Mouse (Mus musculus) intestine, postnatal 0 days (tissue): ENCODE measurements around the gene Syt13. TPM values are rescaled to one million over a fixed set of nuclear protein-coding genes. Genes with fewer than 3 reads are reported as not detected.

Source experiments
- ATAC-seq: fragments of 200-750 bp; cut with Nextera tagmentation; 2 replicates; pipeline ENCODE4 v1.8.0; 2017; ENCODE audit warnings: mild to moderate bottlenecking, moderate TSS enrichment, moderate library complexity
- H3K27ac ChIP-seq: fragments of 300-500 bp; sonication (generic); 2 replicates; pipeline ENCODE4 v1.5.1; 2014; ENCODE audit warnings: mild to moderate bottlenecking, low read depth, low read length, moderate library complexity
- H3K27me3 ChIP-seq: fragments of 300-500 bp; sonication (generic); replicated peaks from 2 replicates; pipeline ENCODE4 v1.6.1; 2014; ENCODE audit warnings: low read length, mixed read lengths; ENCODE audit not compliant: control insufficient read depth, insufficient read depth
- H3K36me3 ChIP-seq: fragments of 300-500 bp; sonication (generic); 2 replicates; pipeline ENCODE4 v1.6.1; 2014; ENCODE audit warnings: mild to moderate bottlenecking, moderate library complexity; ENCODE audit not compliant: control insufficient read depth, insufficient read depth
- H3K4me1 ChIP-seq: fragments of 300-500 bp; sonication (generic); replicated peaks from 2 replicates; pipeline ENCODE4 v1.6.1; 2014; ENCODE audit warnings: antibody characterized with exemption, low read length, mixed read lengths; ENCODE audit not compliant: control insufficient read depth, insufficient read depth
- H3K4me2 ChIP-seq: fragments of 300-500 bp; sonication (generic); replicated peaks from 2 replicates; pipeline ENCODE4 v1.6.1; 2014; ENCODE audit warnings: low read depth, mild to moderate bottlenecking, moderate library complexity
- H3K4me3 ChIP-seq: fragments of 300-500 bp; sonication (generic); 2 replicates; pipeline ENCODE4 v1.5.1; 2014; ENCODE audit warnings: low read depth, low read length
- H3K9ac ChIP-seq: fragments of 300-500 bp; sonication (generic); 2 replicates; pipeline ENCODE4 v1.6.1; 2014; ENCODE audit warnings: mild to moderate bottlenecking, low read depth, low read length
- H3K9me3 ChIP-seq: fragments of 300-500 bp; sonication (generic); 2 replicates; pipeline ENCODE4 v1.6.1; 2016; ENCODE audit warnings: mixed run types; ENCODE audit not compliant: control insufficient read depth
- CTCF ChIP-seq: sonication (generic); IDR thresholded peaks from 2 replicates; pipeline ENCODE4 v1.5.1; 2016; ENCODE audit warnings: low read depth, mild to moderate bottlenecking, control low read depth, antibody characterized with exemption, moderate library complexity
- WGBS: fragments of 180-500 bp; shearing (Covaris S2); extraction: QIAGEN DNeasy Blood & Tissue Kit; methylation state at CpG from one replicate; pipeline ENCODE4 v1.1.7; 2014; 5-methylcytosine and 5-hydroxymethylcytosine counted together
- polyA plus RNA-seq: library from polyadenylated mRNA; unstranded; fragments of >200 nt; fragmentation: Nextera tagmentation; extraction: Ambion mirVana; gene quantifications from 2 replicates; pipeline ENCODE4 v1.2.1, GENCODE M21; 2015

Syt13 gene
- 1.7 and 2.5 TPM in 2 replicates for polyA plus RNA-seq

DNA sequence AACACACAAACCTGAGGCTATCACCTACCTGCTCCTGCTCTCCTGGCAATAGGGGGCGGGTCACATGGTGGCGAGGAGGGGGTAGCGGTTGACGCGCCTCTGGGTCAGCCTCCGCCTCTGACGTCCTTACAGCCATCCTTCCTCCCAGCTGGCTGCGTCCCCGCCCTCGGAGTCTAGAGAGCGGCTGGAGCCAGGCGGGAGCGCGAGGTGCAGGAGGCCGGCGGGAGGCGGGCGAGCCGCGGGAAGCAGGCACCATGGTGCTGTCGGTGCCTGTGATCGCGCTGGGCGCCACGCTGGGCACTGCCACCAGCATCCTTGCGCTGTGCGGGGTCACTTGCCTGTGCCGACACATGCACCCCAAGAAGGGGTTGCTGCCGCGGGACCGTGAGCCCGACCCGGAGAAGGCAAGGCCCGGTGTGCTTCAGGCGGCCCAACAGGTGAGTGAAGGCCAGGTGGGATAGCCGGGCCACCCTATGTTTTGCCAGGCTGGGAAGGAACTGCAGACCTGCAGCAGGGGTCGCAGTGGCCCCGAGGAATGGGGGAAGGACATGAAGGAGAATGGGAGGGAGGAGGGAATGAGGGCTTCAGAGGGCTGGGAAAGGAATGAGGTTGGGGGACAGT is at the start of gene Syt13:
Gene Syt13 (plus strand): TSS at position 166 of the 621 bp plus-strand sequence.
- no peaks in the 10 kb centered on the region for H3K4me1 ChIP-seq
- 4% methylated on average over 38 of the region's 38 CpGs for WGBS
- TF ChIP-seq CTCF: peak; percentile 39
- 0 out of 2 replicates have a peak within 1 kb of the TSS, but pooled peaks have one; percentile 27 for H3K9ac ChIP-seq
- peak; percentile 49; the same call in 1 of the 2 replicates for ATAC-seq
- no peak within 1 kb of the TSS for H3K27ac ChIP-seq
- H3K36me3 ChIP-seq: no peaks in the 10 kb centered on the region
- H3K9me3 ChIP-seq: no peaks in the 10 kb centered on the region
- H3K4me3 ChIP-seq: peak within 1 kb of the TSS; percentile 38
- peaks cover 29% of the 10 kb centered on the region for H3K27me3 ChIP-seq
- peak within 1 kb of the TSS; percentile 70 for H3K4me2 ChIP-seq

DNA sequence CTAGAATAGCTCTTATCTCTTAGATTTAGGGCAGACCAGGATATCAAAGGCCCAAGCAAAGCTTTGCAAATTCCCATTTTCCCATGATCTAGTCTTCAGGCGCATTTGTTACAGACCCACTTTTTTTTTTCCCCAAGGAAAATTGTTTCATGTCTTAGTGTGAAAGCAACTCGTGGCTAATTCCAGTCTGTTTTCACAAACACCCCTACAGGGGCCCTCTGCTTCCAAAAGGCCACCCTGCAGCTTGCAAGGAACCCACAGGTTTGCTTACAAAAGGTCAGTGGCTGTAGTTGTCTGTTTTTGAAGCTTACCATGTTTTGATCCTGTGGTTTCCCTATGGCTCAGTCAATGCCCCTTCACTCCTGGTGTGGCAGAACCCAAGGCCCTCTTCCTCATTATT is 48.3 kb upstream of the Syt13 start:
- H3K4me2 ChIP-seq: no peak overlapping the region
- no peaks in the 10 kb centered on the region for H3K4me1 ChIP-seq
- no peak overlapping the region for H3K9ac ChIP-seq
- no peak for TF ChIP-seq CTCF
- H3K9me3 ChIP-seq: no peaks in the 10 kb centered on the region
- ATAC-seq: no peak
- no peaks in the 10 kb centered on the region for H3K36me3 ChIP-seq
- no peaks in the 10 kb centered on the region for H3K27me3 ChIP-seq
- H3K27ac ChIP-seq: no peak overlapping the region
- H3K4me3 ChIP-seq: no peak overlapping the region
- WGBS: 21% methylated on average over 2 of the region's 2 CpGs

DNA sequence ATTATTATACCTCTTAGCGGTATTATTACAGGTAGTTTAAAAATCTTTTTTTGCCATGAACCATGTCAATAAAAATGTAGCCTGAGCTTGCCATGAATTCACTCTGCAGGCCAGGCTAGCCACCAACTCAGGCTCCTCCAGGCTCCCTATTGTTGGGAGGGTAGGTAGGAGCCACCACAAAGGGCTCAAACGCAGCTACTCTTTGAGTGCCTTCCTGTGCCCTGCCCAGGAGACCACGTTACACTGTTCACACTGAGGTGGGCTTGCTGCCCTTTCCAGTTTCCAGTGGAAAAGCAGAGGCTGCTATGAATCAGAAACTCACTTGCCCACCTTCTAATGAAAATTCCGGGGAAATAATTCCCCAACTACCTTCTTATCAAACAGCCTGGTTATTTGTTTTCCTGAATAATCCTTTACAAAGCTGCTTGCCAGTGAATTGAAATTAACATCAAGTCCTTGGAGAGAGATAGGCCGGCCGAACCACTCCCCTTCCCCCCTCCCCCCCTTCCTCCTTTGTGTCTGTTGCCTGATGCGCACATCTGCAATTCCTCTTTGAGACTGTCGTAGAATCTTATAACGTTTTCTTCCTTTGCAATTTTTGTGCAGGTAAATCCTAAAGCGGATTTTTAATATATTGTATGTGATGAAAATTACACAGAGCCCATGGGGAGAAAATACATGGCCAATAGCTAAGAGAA is 44.6 kb upstream of the Syt13 start:
- ATAC-seq: no peak
- no peak for TF ChIP-seq CTCF
- H3K36me3 ChIP-seq: no peaks in the 10 kb centered on the region
- H3K9ac ChIP-seq: no peak overlapping the region
- H3K4me2 ChIP-seq: no peak overlapping the region
- H3K27me3 ChIP-seq: no peaks in the 10 kb centered on the region
- H3K9me3 ChIP-seq: no peaks in the 10 kb centered on the region
- no peak overlapping the region for H3K4me3 ChIP-seq
- 25% methylated on average over 10 of the region's 10 CpGs for WGBS
- no peak overlapping the region for H3K27ac ChIP-seq
- H3K4me1 ChIP-seq: no peaks in the 10 kb centered on the region

DNA sequence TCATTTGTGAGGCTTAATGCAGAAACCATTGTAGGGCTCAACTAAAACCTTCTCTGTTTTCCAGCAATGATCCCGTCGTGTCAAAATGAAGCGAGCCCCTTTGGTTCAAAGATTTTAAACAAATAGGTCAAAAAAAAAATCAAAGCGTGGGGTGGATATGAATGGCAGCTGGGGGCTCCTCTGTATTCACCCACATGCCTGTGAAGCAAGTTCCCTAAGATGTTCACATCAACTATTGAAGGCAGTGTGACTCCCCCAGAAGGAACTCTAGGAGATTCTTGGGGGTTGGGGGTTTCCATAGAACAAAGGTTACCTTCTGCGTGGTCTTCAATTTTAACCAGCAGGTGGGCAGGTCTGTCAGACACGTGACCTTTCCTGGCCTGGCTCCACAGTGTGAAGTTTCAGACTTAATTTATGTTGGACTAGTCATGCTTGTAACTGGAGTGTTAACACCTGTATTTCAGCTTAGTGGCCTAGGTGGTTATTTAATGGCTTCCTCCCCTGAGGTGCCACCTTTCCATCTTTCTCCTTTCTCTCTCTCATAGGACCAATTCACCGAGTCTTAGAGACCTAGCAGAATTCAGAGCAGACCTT is 43.7 kb upstream of the Syt13 start:
- no peak for TF ChIP-seq CTCF
- Histone ChIP-seq H3K27ac (no peak overlapping the region), H3K4me2 (no peak overlapping the region), H3K4me3 (no peak overlapping the region), H3K9me3 (no peaks in the 10 kb centered on the region), H3K36me3 (no peaks in the 10 kb centered on the region), H3K9ac (no peak overlapping the region), H3K4me1 (no peaks in the 10 kb centered on the region), H3K27me3 (no peaks in the 10 kb centered on the region)
- no peak for ATAC-seq
- 53% methylated on average over 7 of the region's 7 CpGs for WGBS

DNA sequence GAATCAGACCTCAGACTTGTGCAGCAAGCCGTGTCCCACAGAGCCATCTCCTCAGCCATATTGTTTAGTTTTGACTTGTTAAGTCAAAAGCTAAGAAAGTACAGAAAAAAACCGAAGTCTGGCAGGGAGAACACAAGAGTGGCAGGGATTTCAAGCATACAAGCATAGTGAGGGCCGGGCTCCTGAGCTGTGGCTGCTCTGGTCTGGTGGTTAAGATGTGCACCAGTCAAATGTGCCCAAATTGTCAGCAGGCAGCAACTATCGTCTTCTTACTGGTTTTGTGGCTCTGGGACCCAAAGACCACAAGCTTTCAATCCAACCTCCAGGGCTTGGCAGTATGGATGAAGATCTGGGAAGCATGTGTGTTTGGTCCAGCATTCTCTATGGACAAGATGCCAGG is 42.2 kb upstream of the Syt13 start:
- Histone ChIP-seq H3K4me2 (no peak overlapping the region), H3K27ac (no peak overlapping the region), H3K4me3 (no peak overlapping the region), H3K9ac (no peak overlapping the region), H3K4me1 (no peaks in the 10 kb centered on the region), H3K27me3 (no peaks in the 10 kb centered on the region), H3K9me3 (no peaks in the 10 kb centered on the region), H3K36me3 (no peaks in the 10 kb centered on the region)
- no peak for ATAC-seq
- TF ChIP-seq CTCF: no peak
- WGBS: 75% methylated on average over 4 of the region's 4 CpGs

DNA sequence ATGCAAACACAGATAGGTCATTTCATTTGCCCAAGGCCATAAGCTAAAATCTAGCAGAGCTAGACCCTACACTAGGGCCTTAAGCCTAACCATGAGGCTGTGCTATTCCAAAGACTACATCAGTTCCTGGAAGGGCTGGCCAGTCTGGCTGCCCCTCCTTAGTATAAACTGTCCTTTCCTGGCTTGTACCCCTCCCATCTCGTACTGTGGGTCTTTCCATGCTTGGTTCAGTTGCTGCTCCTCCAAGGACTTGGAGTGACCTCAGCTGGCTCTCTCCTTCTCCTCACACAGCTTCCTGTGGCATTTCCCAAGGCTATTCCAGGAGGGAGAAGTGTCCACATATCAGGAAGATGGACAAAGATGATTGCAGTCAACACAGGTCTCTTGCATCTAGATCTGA is 40.3 kb upstream of the Syt13 start:
- Histone ChIP-seq H3K9me3 (no peaks in the 10 kb centered on the region), H3K4me3 (no peak overlapping the region), H3K4me2 (no peak overlapping the region), H3K27me3 (no peaks in the 10 kb centered on the region), H3K9ac (no peak overlapping the region), H3K4me1 (no peaks in the 10 kb centered on the region), H3K27ac (no peak overlapping the region), H3K36me3 (no peaks in the 10 kb centered on the region)
- no peak for TF ChIP-seq CTCF
- no peak for ATAC-seq
- WGBS: 55% methylated on average over 1 of the region's 1 CpGs
